Mouse (Mus musculus): ENCODE data around the gene Ppp4r2.

DNA sequence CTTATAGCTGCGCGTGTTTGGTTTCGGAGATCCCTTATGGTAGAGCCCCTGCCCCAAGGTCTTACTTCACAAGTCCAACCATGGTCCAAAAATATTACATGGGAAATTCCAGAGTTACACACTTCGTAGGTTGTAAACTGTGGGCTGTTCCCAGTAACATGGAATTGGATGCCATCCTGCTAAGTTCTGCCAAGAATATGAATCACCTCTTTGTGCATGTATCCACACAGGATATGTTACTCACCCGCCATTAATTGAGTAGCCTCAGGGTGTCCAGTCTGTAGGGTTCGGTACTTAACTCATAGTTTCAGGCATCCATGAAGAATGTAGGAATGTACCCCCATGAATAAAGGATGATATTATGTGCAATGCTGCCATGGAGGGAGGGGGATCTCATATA lies 34.1 kb upstream of the Ppp4r2 start:
- TF ChIP-seq CTCF (IDR thresholded peaks at IDR 0.05; ENCODE audit: borderline replicate concordance, insufficient read depth, low read depth, low read length) (no peak), POLR2A (IDR thresholded peaks at IDR 0.05; ENCODE audit: borderline replicate concordance, insufficient read depth, low read length) (no peak)

Measured in cerebellum, adult 2 months (tissue).